Mouse (Mus musculus) layer of hippocampus, adult 2 months (tissue): ENCODE measurements around the gene Kdm5a. TPM values are rescaled to one million over a fixed set of nuclear protein-coding genes. Genes with fewer than 3 reads are reported as not detected.

ENCODE experiments used
- DNase-seq, 2 experiments: peaks; one replicate each; pipeline ENCODE4 v3.0.0; 2022; ENCODE audit warnings: low spot score in 2 of 2
- H3K27ac ChIP-seq: fragments of 200-600 bp; 2 replicates; pipeline ENCODE4 v1.8.1; 2022
- H3K4me3 ChIP-seq: fragments of 200-600 bp; 2 replicates; pipeline ENCODE4 v1.8.1; 2022; ENCODE audit warnings: mild to moderate bottlenecking
- CTCF ChIP-seq: fragments of 200-600 bp; conservative IDR thresholded peaks from 2 replicates; pipeline ENCODE4 v1.8.1; 2022; ENCODE audit warnings: antibody characterized with exemption, mild to moderate bottlenecking, moderate library complexity
- total RNA-seq, 2 experiments: library from RNA; stranded (reverse); gene quantifications; 2 replicates each; pipeline ENCODE4 v1.2.3; 2021

The Kdm5a gene
- total RNA-seq, 2 experiments from 2014 or later, result 43.3 to 47.3 TPM

- TF ChIP-seq CTCF, result no peak
- no peak for DNase-seq
- Histone ChIP-seq H3K4me3 (no peak overlapping the region), H3K27ac (no peak overlapping the region)
Observed at GRCm38 (mm10) chr6:120452384-120453102, 88.6 kb downstream of the Kdm5a start.

GRCm38 (mm10) chr6:120453103-120453445 lies 89.2 kb downstream of the Kdm5a start:
- no peak for TF ChIP-seq CTCF
- DNase-seq, result no peak
- H3K4me3 ChIP-seq, result no peak overlapping the region
- no peak overlapping the region for H3K27ac ChIP-seq

GRCm38 (mm10) chr6:120453556-120453955 lies 89.6 kb downstream of the Kdm5a start:
- TF ChIP-seq CTCF, result no peak
- H3K27ac ChIP-seq, result no peak overlapping the region
- no peak for DNase-seq
- H3K4me3 ChIP-seq, result no peak overlapping the region

- no peak for DNase-seq
- TF ChIP-seq CTCF, result no peak
- Histone ChIP-seq H3K27ac (no peak overlapping the region), H3K4me3 (no peak overlapping the region)
Observed at GRCm38 (mm10) chr6:120454627-120455077, 90.7 kb downstream of the Kdm5a start.

DNA sequence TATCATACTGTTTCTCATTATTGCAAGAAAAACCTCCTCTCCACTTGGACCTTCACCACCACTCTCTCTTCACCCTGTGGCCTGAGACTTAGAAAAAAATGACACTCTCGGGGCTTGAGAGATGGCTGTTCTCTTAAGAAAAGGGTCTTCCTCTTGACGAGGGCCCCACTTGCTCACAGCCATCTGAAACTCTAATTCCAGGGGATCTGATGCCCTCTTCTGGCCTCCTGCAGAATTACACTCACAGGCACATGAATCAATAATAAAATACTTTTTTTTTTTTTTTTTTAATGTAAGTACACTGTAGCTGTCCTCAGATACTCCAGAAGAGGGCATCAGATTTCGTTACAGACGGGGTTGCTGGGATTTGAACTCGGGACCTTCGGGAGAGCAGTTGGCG lies 93.2 kb downstream of the Kdm5a start:
- peak; percentile 62 for TF ChIP-seq CTCF
- H3K4me3 ChIP-seq, result no peak overlapping the region
- DNase-seq, result no peak
- no peak overlapping the region for H3K27ac ChIP-seq

- DNase-seq, result no peak
- TF ChIP-seq CTCF, result no peak
Observed at GRCm38 (mm10) chr6:120457751-120458150, 93.8 kb downstream of the Kdm5a start.

DNA sequence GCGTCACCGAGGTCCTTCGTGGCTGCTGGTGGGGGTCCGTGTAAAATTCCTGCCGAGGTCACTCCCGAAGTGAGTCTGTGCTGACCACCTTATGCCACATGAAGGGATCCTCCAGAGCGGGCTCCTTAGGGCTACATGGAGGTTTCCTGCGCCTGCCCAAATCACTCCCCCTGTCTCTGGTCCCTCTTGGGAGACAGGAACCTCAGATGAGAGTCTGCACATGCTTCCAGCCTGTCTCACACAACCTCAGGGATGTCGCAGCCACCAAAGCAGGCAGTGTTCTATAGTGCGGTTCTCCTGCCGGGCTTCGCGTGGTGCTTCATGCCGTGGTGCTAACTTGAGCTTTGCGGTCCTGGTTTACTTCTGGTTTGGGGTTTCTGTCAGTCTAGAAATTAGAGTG lies 97.3 kb downstream of the Kdm5a start:
- H3K4me3 ChIP-seq, result no peak overlapping the region
- DNase-seq, result no peak
- TF ChIP-seq CTCF, result no peak
- no peak overlapping the region for H3K27ac ChIP-seq

More at GRCm38 (mm10) chr6:120457751-120458150, 93.8 kb downstream of the Kdm5a start:
- Histone ChIP-seq H3K27ac (no peak overlapping the region), H3K4me3 (no peak overlapping the region)

GRCm38 (mm10) chr6:120462251-120462650 lies 98.3 kb downstream of the Kdm5a start:
- no peak for TF ChIP-seq CTCF
- Histone ChIP-seq H3K4me3 (no peak overlapping the region), H3K27ac (no peak overlapping the region)
- no peak for DNase-seq

DNA sequence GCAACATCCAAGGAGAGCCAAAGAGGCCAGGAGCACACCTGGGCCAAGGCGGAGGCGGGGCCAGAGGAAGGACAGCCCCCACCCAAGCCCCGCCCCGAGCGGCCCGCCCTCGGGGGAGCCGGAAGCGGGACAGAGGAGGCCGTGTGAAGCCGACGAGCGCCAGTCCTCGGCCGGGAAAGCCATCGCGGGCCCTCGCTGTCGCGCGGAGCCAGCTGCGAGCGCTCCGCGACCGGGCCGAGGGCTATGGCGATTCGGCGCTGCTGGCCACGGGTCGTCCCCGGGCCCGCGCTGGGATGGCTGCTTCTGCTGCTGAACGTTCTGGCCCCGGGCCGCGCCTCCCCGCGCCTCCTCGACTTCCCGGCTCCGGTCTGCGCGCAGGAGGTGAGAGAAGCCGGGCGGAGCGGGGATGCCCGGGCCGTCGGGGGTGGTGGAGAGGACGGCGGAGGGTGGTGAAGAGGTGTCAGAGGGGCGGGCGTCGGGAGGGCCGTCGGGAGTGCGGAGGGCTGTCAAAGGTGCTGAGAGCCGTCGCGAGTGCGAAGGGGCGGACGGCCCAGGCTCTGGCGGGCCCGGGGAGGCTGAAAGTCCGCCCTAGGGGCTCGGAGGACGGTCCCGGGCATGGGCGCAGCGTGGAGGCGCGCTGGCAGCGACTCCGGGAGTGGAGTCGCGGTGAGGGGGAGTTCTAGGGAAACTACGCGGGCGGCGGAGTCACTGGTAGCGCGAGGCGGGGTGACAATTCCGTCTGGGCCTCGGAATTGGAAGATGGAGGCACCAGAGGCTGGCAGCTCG lies 99.4 kb downstream of the Kdm5a start, which contains the start of gene Il17ra:
Gene Il17ra, plus strand, starts transcription at position 162 of the 786 bp plus-strand sequence.
- H3K4me3 ChIP-seq, result peak within 1 kb of the TSS; percentile 63
- TF ChIP-seq CTCF, result no peak
- DNase-seq, result peak in 1 of 2 experiments; percentile 57
- peak within 1 kb of the TSS; percentile 61; the same call in 1 of the 2 replicates for H3K27ac ChIP-seq

DNA sequence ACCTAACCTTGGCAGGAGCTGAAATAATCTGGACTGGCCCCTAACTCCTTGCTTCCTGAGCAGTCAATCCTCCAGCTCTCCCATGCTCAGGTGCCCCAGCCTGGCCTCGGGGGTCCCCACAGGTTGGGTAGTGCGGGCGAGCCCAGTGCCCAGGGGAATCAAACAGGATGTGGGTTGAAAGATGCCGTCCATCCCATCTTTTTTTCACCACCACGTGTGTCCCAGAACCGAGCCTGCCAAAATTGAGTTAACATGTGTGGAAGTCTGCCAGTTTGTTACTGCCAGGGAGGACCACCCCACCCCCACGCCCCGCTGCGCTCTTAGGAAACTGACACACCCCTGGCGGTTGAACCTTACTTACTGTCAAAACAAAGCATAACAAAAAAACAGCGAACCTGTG lies 100.0 kb downstream of the Kdm5a start:
- no peak for DNase-seq
- no peak overlapping the region for H3K27ac ChIP-seq
- TF ChIP-seq CTCF, result peak; percentile 37
- peak overlapping the region; percentile 63 for H3K4me3 ChIP-seq

DNA sequence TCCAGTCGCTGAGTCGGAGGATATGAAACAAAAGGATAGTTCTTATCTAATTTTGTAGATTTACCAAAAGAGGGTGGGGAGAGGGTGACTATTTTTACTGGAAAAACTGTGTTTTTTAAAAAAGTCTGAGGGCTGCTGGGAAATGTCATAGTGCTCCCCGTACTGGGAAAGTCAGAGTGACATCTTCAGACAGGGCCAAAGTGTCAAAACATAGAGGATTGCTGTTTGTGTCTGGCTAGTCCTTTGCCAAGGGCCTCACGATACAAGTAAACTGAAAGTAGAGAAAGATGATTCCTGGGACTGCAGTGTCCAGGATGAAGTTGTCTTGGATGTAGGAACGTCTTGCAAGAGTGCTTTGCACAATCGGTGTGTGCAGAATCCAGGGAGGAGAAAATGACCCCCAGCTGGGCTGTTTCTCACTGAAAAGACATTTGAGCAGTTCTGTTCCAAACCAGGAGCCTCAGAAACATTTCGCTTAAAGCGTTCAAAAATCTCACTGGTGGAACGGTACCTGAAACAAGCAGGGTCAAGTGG lies 100.5 kb downstream of the Kdm5a start:
- no peak overlapping the region for H3K27ac ChIP-seq
- no peak for DNase-seq
- TF ChIP-seq CTCF, result no peak
- H3K4me3 ChIP-seq, result peak overlapping the region; percentile 63; the same call in 1 of the 2 replicates

DNA sequence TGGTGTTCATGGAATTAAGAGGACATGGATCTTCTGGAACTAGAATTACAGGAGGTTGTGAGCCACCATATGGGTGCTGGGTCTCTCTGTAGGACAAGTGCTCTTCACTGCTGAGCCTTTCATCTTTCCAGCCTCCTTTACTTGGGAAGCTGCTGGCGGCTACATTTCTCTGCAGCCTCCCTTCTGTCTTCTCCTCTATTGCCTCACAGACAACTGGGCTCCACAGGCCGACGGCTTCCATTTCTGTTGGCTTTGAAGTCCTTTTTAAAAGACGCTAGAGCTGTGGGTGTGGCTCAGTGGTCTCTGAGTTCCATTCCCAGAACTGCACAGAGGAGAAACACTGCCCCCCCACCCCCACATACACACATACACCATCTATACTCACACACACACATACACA lies 101.5 kb downstream of the Kdm5a start:
- no peak for TF ChIP-seq CTCF
- DNase-seq, result no peak
- Histone ChIP-seq H3K27ac (no peak overlapping the region), H3K4me3 (no peak overlapping the region)

GRCm38 (mm10) chr6:120466609-120467329 lies 102.8 kb downstream of the Kdm5a start:
- no peak overlapping the region for H3K27ac ChIP-seq
- no peak for DNase-seq
- H3K4me3 ChIP-seq, result no peak overlapping the region
- peak; percentile 28 for TF ChIP-seq CTCF
